Mouse (Mus musculus) cortical plate, adult 2 months (tissue): ENCODE data around the gene Olfr314. TPM values are rescaled to one million over a fixed set of nuclear protein-coding genes. Genes with fewer than 3 reads are reported as not detected.
"Not testable (repeated sequence)": the region's sequence is repeated elsewhere in the genome, so short reads cannot be mapped to it uniquely, and the experiment has no call there.

Source experiments
- H3K27ac ChIP-seq: fragments of 200-500 bp; 2 replicates; pipeline ENCODE4 v1.5.1; 2012; ENCODE audit warnings: low read length, control low read depth, inconsistent platforms; ENCODE audit not compliant: insufficient read depth
- H3K4me1 ChIP-seq: fragments of 200-500 bp; 2 replicates; pipeline ENCODE4 v1.6.1; 2011; ENCODE audit warnings: low read length; ENCODE audit not compliant: control insufficient read depth, insufficient read depth
- H3K4me3 ChIP-seq: fragments of 200-500 bp; 2 replicates; pipeline ENCODE4 v1.5.1; 2011; ENCODE audit warnings: mild to moderate bottlenecking, low read length, control low read depth; ENCODE audit not compliant: insufficient read depth
- CTCF ChIP-seq: fragments of 200-500 bp; IDR thresholded peaks from 2 replicates; pipeline ENCODE4 v1.5.1; 2011; ENCODE audit warnings: mild to moderate bottlenecking, control low read depth, low read length; ENCODE audit not compliant: insufficient read depth; ENCODE audit errors: extremely low read depth
- POLR2A ChIP-seq: fragments of 200-500 bp; IDR thresholded peaks from 2 replicates; pipeline ENCODE4 v1.6.1; 2011; ENCODE audit warnings: mild to moderate bottlenecking, low read length, control low read depth; ENCODE audit not compliant: insufficient read depth; ENCODE audit errors: extremely low read depth
- polyA plus RNA-seq: library from polyadenylated mRNA; depleted of rRNA; stranded (reverse); fragments of >200 nt; gene quantifications from 2 replicates; pipeline ENCODE4 v1.2.3, GENCODE M21; 2012; rRNA removed

Olfr314 gene
- not detected in 2 replicates for polyA plus RNA-seq

GRCm38 (mm10) chr11:58782480-58783089 is at the start of gene Olfr314:
TSS of gene Olfr314 (plus strand) at chr11:58782952.
- Histone ChIP-seq H3K4me3 (no peak within 1 kb of the TSS), H3K27ac (no peak within 1 kb of the TSS), H3K4me1 (no peaks in the 10 kb centered on the region)
- TF ChIP-seq POLR2A (no peak), CTCF (no peak)

- no peaks in the 10 kb centered on the region for H3K4me1 ChIP-seq
- no peak overlapping the region for H3K4me3 ChIP-seq
- TF ChIP-seq CTCF (no peak), POLR2A (no peak)
- H3K27ac ChIP-seq, result no peak overlapping the region
Observed at GRCm38 (mm10) chr11:58733372-58733771, 49.4 kb upstream of the Olfr314 start.

GRCm38 (mm10) chr11:58738792-58739262 is 43.9 kb upstream of the Olfr314 start, which contains the start of gene Olfr317:
TSS of gene Olfr317 (minus strand) at chr11:58739212.
- H3K27ac ChIP-seq, result no peak within 1 kb of the TSS

GRCm38 (mm10) chr11:58751096-58751495 is 31.7 kb upstream of the Olfr314 start:
- H3K4me1 ChIP-seq, H3K27ac ChIP-seq, H3K4me3 ChIP-seq: not testable (repeated sequence)

More at GRCm38 (mm10) chr11:58738792-58739262, 43.9 kb upstream of the Olfr314 start, which contains the start of gene Olfr317:
- Histone ChIP-seq H3K4me1 (no peaks in the 10 kb centered on the region), H3K4me3 (no peak within 1 kb of the TSS)
- no peak for TF ChIP-seq POLR2A
- no peak for TF ChIP-seq CTCF

DNA sequence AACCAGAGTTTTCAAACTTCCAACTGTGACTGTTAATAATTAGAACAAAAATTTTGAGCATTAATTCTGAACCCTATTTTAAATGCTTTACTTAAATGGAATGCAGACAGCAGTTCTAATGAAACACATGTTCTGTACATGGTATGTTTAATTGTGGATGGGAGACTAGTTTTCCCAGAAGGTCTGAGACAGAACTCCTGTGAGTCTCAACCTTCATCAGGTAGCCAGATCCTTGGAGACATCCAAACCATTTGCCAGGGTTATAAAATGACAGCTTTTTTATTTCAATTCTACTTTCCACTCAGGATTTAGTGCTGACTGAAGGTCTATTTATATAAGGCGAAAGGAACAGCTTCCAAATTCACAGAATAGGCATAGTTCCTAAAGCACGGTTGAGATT is 30.3 kb upstream of the Olfr314 start, which contains the start of gene Olfr316:
Gene Olfr316, plus strand, starts transcription at position 301 of the 400 bp plus-strand sequence.
- no peak within 1 kb of the TSS for H3K4me3 ChIP-seq
- H3K4me1 ChIP-seq, result no peaks in the 10 kb centered on the region
- TF ChIP-seq POLR2A, result no peak
- no peak for TF ChIP-seq CTCF
- no peak within 1 kb of the TSS for H3K27ac ChIP-seq

DNA sequence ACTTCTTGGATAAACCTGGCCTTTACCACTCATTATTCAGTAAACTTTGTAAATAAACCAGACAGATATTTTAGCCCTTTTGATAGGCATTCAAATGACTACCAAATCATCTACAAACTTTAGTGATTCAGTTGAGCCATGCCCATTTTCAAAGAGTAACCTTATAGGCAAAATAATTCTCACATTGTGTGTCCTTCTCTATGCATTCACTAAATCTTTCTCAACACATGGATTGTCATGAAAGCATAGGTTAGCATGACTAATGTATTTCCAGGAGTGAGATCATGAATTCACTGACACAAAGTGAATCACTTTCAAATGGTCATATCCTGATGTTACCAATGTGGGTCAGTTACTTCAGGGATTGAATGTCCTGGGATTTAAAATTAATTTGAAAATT is 9.9 kb upstream of the Olfr314 start, which contains the start of gene Olfr315:
Gene Olfr315, plus strand, starts transcription at position 301 of the 400 bp plus-strand sequence.
- H3K4me1 ChIP-seq, result no peaks in the 10 kb centered on the region
- no peak within 1 kb of the TSS for H3K27ac ChIP-seq
- no peak within 1 kb of the TSS for H3K4me3 ChIP-seq
- no peak for TF ChIP-seq POLR2A
- no peak for TF ChIP-seq CTCF

DNA sequence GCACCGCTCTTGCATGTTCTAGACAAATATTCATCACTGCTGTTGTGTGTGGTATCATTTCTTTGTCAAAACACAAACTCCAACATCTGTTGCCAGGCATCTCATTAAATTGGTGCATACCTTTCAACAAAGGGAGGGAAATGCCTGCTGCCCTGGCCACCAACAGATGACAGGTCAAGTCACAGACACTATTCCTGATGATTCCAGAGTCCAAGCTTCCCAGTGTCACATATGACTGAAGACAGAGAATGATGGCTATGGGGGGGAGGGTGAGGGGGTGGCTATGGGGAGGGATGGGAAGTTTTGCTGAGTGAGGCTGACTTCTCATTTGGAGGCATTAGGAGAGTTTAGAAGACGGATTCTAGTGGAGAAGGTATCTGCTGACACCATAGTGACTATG is 1.4 kb downstream of the Olfr314 start:
- no peaks in the 10 kb centered on the region for H3K4me1 ChIP-seq
- no peak overlapping the region for H3K27ac ChIP-seq
- TF ChIP-seq POLR2A, result no peak
- no peak for TF ChIP-seq CTCF

DNA sequence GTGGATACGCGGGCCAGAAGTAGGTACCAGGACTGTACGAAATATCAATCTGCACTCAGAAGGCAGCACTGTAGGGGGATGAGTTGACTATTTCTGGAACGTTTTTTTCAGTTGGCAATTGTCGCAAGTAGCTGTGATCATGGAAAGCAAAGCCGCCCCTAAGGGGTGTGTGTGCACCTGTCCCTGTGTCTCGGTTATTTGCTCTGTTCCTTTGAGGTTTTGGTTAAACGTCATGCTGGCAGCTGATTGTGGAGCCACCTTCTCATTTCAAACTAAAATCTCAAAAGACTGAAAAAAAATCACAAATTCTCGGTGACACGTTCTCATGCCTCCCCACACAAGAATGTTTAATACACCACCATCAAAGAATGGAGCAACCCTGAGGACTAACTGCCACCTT is 4.9 kb downstream of the Olfr314 start:
- Histone ChIP-seq H3K4me1 (peaks cover 1% of the 10 kb centered on the region; the same call in 1 of the 2 replicates), H3K4me3 (no peak overlapping the region), H3K27ac (no peak overlapping the region)
- TF ChIP-seq CTCF (no peak), POLR2A (no peak)

More for the DNA sequence above, 1.4 kb downstream of the Olfr314 start:
- H3K4me3 ChIP-seq, result no peak overlapping the region

DNA sequence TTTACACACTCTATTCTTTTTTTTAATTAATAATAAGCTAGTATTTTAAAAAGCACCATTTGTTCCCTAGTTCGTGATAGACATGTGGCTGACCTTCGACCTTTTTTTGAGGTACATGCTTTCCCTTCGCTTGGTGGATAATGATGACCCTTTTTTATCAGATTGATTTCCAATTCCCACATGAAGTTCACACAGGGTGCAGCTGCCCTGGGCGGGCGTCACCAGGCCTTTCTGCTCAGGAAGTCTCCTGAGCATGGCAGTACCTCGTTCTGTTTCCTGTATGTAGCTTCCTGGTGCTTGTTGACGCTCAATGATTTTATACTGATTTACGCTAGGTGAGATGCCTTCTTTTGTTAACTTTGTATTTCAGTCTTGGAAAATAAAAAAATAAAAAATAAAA is 5.6 kb downstream of the Olfr314 start:
- peaks cover 1% of the 10 kb centered on the region; the same call in 1 of the 2 replicates for H3K4me1 ChIP-seq
- H3K4me3 ChIP-seq, result no peak overlapping the region

GRCm38 (mm10) chr11:58789532-58789931 is 6.8 kb downstream of the Olfr314 start:
- Histone ChIP-seq H3K4me3 (no peak overlapping the region), H3K4me1 (peaks cover 1% of the 10 kb centered on the region; the same call in 1 of the 2 replicates), H3K27ac (no peak overlapping the region)
- TF ChIP-seq POLR2A (no peak), CTCF (no peak)

More for the DNA sequence above, 5.6 kb downstream of the Olfr314 start:
- no peak overlapping the region for H3K27ac ChIP-seq
- TF ChIP-seq CTCF (no peak), POLR2A (no peak)

- H3K4me3 ChIP-seq, result no peak overlapping the region
- H3K4me1 ChIP-seq, result peaks cover 1% of the 10 kb centered on the region; the same call in 1 of the 2 replicates
- H3K27ac ChIP-seq, result no peak overlapping the region
- TF ChIP-seq CTCF (no peak), POLR2A (no peak)
Observed at GRCm38 (mm10) chr11:58790053-58790452, 7.3 kb downstream of the Olfr314 start.
